Mouse (Mus musculus): ENCODE data around the gene Oma1. TPM values are rescaled to one million over a fixed set of nuclear protein-coding genes. Genes with fewer than 3 reads are reported as not detected.

The Oma1 gene
- polyA plus RNA-seq, 1 experiment from 2014 or later = 24.2 TPM

- Histone ChIP-seq H3K27me3 (ENCODE audit: insufficient read depth, low read length) (no peaks in the 10 kb centered on the region), H3K9me3 (replicated peaks; ENCODE audit: low read length) (no peaks in the 10 kb centered on the region), H3K27ac (no peak overlapping the region), H3K9ac (ENCODE audit: low read depth, low read length) (no peak overlapping the region), H3K4me1 (replicated peaks; ENCODE audit: insufficient read depth, low read length) (no peaks in the 10 kb centered on the region), H3K4me3 (replicated peaks; ENCODE audit: low read depth, low read length) (no peak overlapping the region), H3K36me3 (ENCODE audit: insufficient read depth, low read length) (no peaks in the 10 kb centered on the region), H3K4me2 (ENCODE audit: low read length) (no peak overlapping the region)
- ATAC-seq (replicated peaks; ENCODE audit: low FRiP score, low read depth) (no peak), DNase-seq (ENCODE audit: low spot score) (peak; percentile 87)
- peak; percentile 82 for TF ChIP-seq CTCF (IDR thresholded peaks at IDR 0.05; ENCODE audit: low read depth)
- WGBS = 34% methylated on average over 2 of the region's 2 CpGs
Observed at GRCm38 (mm10) chr4:103346058-103346457, 32.4 kb downstream of the Oma1 start.

- ATAC-seq (replicated peaks; ENCODE audit: low FRiP score, low read depth) (peak; percentile 74), DNase-seq (ENCODE audit: low spot score) (peak; percentile 75)
- Histone ChIP-seq H3K36me3 (ENCODE audit: insufficient read depth, low read length) (no peaks in the 10 kb centered on the region), H3K4me3 (replicated peaks; ENCODE audit: low read depth, low read length) (no peak overlapping the region), H3K9me3 (replicated peaks; ENCODE audit: low read length) (no peaks in the 10 kb centered on the region), H3K27ac (peak overlapping the region; percentile 42; the same call in 1 of the 2 replicates), H3K4me1 (replicated peaks; ENCODE audit: insufficient read depth, low read length) (no peaks in the 10 kb centered on the region), H3K9ac (ENCODE audit: low read depth, low read length) (no peak overlapping the region), H3K27me3 (ENCODE audit: insufficient read depth, low read length) (no peaks in the 10 kb centered on the region), H3K4me2 (ENCODE audit: low read length) (no peak overlapping the region)
- WGBS = 30% methylated on average over 5 of the region's 5 CpGs
- no peak for TF ChIP-seq CTCF (IDR thresholded peaks at IDR 0.05; ENCODE audit: low read depth)
Observed at GRCm38 (mm10) chr4:103346849-103347248, 33.2 kb downstream of the Oma1 start.

- no peak for ATAC-seq (replicated peaks; ENCODE audit: low FRiP score, low read depth)
- H3K4me2 ChIP-seq (ENCODE audit: low read length) = no peak overlapping the region
- no peaks in the 10 kb centered on the region for H3K4me1 ChIP-seq (replicated peaks; ENCODE audit: insufficient read depth, low read length)
- no peaks in the 10 kb centered on the region for H3K36me3 ChIP-seq (ENCODE audit: insufficient read depth, low read length)
- WGBS = 90% methylated on average over 4 of the region's 4 CpGs
- DNase-seq (ENCODE audit: low spot score) = no peak
- H3K27me3 ChIP-seq (ENCODE audit: insufficient read depth, low read length) = no peaks in the 10 kb centered on the region
- no peak overlapping the region for H3K27ac ChIP-seq
- no peak overlapping the region for H3K9ac ChIP-seq (ENCODE audit: low read depth, low read length)
- no peaks in the 10 kb centered on the region for H3K9me3 ChIP-seq (replicated peaks; ENCODE audit: low read length)
- peak; percentile 51; the same call in 1 of the 2 replicates for TF ChIP-seq CTCF (IDR thresholded peaks at IDR 0.05; ENCODE audit: low read depth)
- H3K4me3 ChIP-seq (replicated peaks; ENCODE audit: low read depth, low read length) = no peak overlapping the region
Observed at GRCm38 (mm10) chr4:103349219-103349618, 35.6 kb downstream of the Oma1 start.

GRCm38 (mm10) chr4:103352926-103353325 is 39.3 kb downstream of the Oma1 start:
- Histone ChIP-seq H3K9me3 (replicated peaks; ENCODE audit: low read length) (no peaks in the 10 kb centered on the region), H3K4me3 (replicated peaks; ENCODE audit: low read depth, low read length) (no peak overlapping the region), H3K4me1 (replicated peaks; ENCODE audit: insufficient read depth, low read length) (no peaks in the 10 kb centered on the region), H3K36me3 (ENCODE audit: insufficient read depth, low read length) (no peaks in the 10 kb centered on the region), H3K27me3 (ENCODE audit: insufficient read depth, low read length) (no peaks in the 10 kb centered on the region), H3K9ac (ENCODE audit: low read depth, low read length) (no peak overlapping the region), H3K27ac (no peak overlapping the region), H3K4me2 (ENCODE audit: low read length) (no peak overlapping the region)
- TF ChIP-seq CTCF (IDR thresholded peaks at IDR 0.05; ENCODE audit: low read depth) = no peak
- no peak for ATAC-seq (replicated peaks; ENCODE audit: low FRiP score, low read depth)
- peak; percentile 28 for DNase-seq (ENCODE audit: low spot score)
- WGBS = 41% methylated on average over 5 of the region's 5 CpGs

- no peaks in the 10 kb centered on the region for H3K27me3 ChIP-seq (ENCODE audit: insufficient read depth, low read length)
- no peak overlapping the region for H3K27ac ChIP-seq
- no peaks in the 10 kb centered on the region for H3K9me3 ChIP-seq (replicated peaks; ENCODE audit: low read length)
- H3K4me3 ChIP-seq (replicated peaks; ENCODE audit: low read depth, low read length) = no peak overlapping the region
- H3K4me2 ChIP-seq (ENCODE audit: low read length) = no peak overlapping the region
- no peaks in the 10 kb centered on the region for H3K36me3 ChIP-seq (ENCODE audit: insufficient read depth, low read length)
- DNase-seq (ENCODE audit: low spot score) = no peak
- WGBS = 93% methylated on average over 3 of the region's 3 CpGs
- no peak overlapping the region for H3K9ac ChIP-seq (ENCODE audit: low read depth, low read length)
- no peak for TF ChIP-seq CTCF (IDR thresholded peaks at IDR 0.05; ENCODE audit: low read depth)
- ATAC-seq (replicated peaks; ENCODE audit: low FRiP score, low read depth) = no peak
- no peaks in the 10 kb centered on the region for H3K4me1 ChIP-seq (replicated peaks; ENCODE audit: insufficient read depth, low read length)
Observed at GRCm38 (mm10) chr4:103357457-103357856, 43.8 kb downstream of the Oma1 start.

GRCm38 (mm10) chr4:103358941-103359448 is 45.4 kb downstream of the Oma1 start:
- DNase-seq (ENCODE audit: low spot score) (no peak), ATAC-seq (replicated peaks; ENCODE audit: low FRiP score, low read depth) (no peak)
- Histone ChIP-seq H3K36me3 (ENCODE audit: insufficient read depth, low read length) (no peaks in the 10 kb centered on the region), H3K27me3 (ENCODE audit: insufficient read depth, low read length) (no peaks in the 10 kb centered on the region), H3K9me3 (replicated peaks; ENCODE audit: low read length) (no peaks in the 10 kb centered on the region), H3K4me2 (ENCODE audit: low read length) (no peak overlapping the region), H3K27ac (no peak overlapping the region), H3K4me3 (replicated peaks; ENCODE audit: low read depth, low read length) (no peak overlapping the region), H3K4me1 (replicated peaks; ENCODE audit: insufficient read depth, low read length) (no peaks in the 10 kb centered on the region), H3K9ac (ENCODE audit: low read depth, low read length) (no peak overlapping the region)
- WGBS = 86% methylated on average over 9 of the region's 9 CpGs
- TF ChIP-seq CTCF (IDR thresholded peaks at IDR 0.05; ENCODE audit: low read depth) = no peak

GRCm38 (mm10) chr4:103382171-103382570 is 68.6 kb downstream of the Oma1 start:
- Histone ChIP-seq H3K36me3 (ENCODE audit: insufficient read depth, low read length) (no peaks in the 10 kb centered on the region), H3K27me3 (ENCODE audit: insufficient read depth, low read length) (no peaks in the 10 kb centered on the region), H3K4me1 (replicated peaks; ENCODE audit: insufficient read depth, low read length) (no peaks in the 10 kb centered on the region), H3K27ac (no peak overlapping the region), H3K9me3 (replicated peaks; ENCODE audit: low read length) (no peaks in the 10 kb centered on the region), H3K4me3 (replicated peaks; ENCODE audit: low read depth, low read length) (no peak overlapping the region), H3K4me2 (ENCODE audit: low read length) (no peak overlapping the region), H3K9ac (ENCODE audit: low read depth, low read length) (no peak overlapping the region)
- ATAC-seq (replicated peaks; ENCODE audit: low FRiP score, low read depth) (no peak), DNase-seq (ENCODE audit: low spot score) (no peak)
- 90% methylated on average over 5 of the region's 5 CpGs for WGBS
- no peak for TF ChIP-seq CTCF (IDR thresholded peaks at IDR 0.05; ENCODE audit: low read depth)
